Mouse (Mus musculus) retina, postnatal 1 day (tissue): ENCODE results near the gene Tmem222.

ENCODE experiments used
- DNase-seq: peaks from one replicate; pipeline ENCODE4 v3.0.0-alpha.2; 2012

Tmem222 gene

DNA sequence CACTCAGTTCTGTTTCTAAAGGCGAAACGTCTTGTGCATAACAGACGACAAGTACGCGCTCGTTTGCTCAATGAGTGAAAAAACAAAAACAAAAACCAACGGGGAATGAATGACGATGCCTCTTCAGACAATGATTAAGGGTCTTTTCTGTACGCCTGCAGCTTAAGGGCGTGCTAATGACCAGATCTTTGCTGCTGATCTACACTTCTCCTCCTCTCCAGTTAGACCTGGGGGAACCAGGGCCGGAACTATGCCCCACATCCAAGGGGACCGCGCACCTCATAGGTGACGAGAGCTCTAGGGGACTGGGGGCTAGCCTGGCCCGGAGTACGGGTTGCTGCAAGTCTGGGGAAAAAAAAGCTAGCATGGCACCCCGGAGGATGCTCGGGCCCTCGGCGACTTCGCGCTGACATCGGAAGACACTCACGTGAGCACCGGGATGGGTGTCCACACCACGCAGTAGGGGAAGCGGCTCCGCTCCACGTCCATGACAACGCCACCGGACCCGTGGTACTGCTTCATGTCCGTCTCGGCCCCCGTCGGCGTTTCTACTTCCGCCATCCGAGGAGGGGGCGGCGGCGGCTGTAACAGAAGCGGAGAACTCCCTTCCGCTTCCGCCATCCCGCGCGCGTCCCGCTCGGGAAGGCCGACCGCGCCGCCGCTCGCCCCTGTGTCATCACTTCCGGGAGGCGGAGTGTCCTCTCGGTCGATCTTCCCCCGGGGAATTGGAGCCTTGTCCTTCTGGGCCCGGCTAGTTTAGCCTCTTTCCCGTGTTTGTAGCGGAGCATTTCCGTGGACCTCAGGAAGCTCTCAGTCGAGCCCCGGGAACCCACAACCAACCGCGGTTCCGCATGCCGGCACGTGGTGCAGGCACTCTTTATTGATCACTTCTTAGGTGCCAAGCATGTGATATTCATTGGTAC is at the start of gene Tmem222:
Gene Tmem222, minus strand, starts transcription at position 689 of the 923 bp plus-strand sequence.
- peak; percentile 97 for DNase-seq

DNA sequence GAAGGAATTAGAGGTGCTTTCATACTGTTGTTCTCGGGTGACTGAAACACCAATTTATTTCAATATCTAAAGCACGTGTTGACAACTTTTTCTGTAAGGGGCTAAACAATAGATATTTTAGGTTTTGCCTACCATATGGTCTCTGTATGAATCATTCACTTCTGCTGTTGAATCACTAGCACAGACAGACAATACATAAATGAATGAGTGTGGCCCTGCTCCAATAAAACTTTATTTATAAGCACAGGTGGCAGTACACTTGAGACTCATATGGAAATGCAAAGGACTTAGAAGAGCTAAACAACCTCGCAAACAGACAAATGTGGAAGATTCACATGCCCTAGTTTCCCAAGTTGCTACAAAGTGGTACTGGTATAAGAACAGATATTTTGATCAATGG is 42.1 kb upstream of the Tmem222 start:
- DNase-seq = no peak

DNA sequence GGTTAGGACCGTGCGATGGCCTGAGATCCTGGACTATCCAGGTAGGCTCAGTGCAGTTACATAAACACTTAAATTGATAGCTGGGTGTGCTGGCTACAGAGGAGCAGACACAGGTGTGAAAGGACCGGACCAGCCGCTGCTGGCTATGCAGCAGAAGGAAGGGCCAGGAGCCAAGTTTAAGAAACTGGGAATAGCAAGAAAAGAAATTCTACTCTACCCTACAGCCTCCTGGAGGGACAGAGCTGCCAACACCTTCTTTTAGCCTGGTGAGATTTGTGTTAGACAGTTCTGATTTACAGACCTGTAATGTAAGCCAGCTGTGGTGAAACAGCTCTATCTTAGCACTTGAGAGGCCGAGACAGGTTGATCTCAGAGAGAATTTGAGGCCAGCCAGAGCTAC is 38.4 kb upstream of the Tmem222 start:
- no peak for DNase-seq

DNA sequence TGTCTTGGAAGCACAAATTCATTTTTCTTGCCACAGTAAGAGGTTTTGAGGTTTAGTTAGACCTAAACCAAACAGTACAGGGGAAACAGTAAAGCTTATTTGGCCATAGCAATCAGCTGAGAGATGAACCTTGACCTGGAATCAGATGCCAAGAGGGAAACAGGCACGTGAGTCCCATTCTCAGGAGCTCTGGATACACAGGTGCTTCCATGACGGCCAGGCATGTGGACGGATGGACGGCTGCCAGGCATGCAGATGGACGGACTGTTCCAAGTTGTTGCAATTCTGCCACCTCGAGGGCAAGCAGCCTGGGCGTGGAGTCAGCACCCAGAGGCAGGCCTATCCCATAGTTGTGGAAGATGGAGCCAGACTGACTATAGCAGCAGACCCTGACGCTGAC is 37.3 kb upstream of the Tmem222 start:
- no peak for DNase-seq

DNA sequence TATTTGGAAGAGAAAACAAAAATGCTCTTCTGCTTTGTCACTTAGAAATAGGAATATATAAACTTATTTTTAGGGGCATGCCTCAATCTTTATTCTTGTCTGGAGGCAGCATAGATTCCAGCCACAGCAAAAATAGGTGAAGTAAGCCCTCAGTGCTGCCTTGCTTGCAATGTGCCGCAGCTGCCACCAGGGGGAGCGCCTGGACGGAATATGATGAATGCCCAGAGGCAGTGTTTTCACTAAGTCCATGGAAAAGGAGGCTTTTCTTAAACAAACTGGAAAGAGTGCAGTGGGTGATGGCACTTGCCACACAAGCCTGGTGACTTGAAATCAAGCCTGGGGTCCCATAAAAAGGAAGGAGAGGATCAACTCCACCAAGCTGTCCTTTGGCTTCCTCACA is 32.4 kb upstream of the Tmem222 start:
- DNase-seq = peak; percentile 80

DNA sequence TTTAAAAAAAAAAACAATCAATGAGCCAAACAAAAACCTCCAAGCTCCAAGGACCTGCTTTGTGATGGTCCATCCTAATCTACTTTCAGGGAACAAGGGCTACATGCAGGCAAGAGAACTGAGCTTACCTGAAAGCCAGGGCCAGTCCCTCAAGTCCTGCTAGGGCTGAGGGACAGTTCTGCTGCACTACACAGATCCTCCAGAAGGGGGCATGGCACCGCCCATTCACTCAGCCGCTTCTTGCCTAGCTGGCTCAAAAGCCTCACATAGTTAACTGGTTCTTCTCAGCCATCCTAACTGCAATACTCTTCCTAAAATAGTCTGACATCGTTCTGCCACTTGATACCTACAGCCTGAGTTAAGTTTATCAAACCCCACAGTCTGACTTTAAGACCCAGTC is 29.7 kb upstream of the Tmem222 start:
- DNase-seq = peak; percentile 57

DNA sequence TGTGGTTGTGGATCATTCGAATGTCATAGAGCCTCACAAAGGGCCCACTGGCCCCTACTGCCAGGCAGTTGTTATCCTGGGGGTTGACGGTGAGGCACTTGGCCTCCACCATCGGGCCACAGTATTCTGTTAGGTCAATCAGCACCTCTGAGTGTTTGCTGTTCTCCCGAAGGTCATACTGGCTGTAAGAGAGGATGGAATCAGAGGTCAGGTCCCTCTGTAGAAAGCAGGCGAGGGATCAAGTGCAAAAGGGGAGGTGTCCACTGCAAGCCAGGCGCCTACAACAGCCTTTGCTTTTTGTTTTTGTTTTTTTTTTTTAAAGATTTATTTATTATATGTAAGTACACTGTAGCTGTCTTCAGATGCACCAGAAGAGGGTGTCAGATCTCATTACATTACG is 28.2 kb upstream of the Tmem222 start:
- DNase-seq = no peak

DNA sequence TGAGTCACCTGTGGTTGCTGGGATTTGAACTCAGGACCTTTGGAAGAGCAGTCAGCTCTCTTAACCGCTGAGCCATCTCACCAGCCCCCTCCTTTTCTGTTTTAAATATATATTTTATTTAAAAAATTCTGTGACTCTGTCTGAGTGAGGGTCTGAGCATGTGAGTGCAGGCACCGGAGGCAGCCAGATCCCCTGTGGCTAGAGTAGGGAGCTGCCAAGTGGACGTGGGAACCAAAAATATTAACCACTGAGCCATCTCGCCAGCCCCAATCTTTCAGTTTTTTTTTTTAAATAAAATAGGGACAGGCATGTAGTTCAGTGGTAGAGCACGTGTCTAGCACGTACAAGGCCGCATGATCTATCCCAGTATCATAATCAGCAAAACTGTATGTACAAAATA is 27.2 kb upstream of the Tmem222 start:
- no peak for DNase-seq

DNA sequence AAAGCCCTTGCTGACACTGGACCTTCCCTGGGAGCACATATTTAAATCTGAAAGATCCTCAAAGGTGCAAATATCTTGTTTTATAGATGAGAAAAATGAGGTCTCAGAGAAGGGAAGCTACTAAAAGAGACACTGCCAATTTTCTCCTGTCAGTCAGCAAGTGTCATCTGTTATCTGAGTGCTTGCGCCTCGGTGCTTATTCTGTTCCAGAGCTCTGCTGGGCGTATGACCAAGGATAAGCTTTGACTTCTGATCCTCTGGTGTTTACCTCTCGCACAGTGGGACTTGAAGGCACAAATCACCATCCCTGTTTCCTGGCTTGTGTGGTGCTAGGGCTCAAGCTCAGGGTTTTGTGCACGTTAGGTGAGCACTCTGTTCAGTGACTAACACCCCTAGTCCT is 25.1 kb upstream of the Tmem222 start:
- no peak for DNase-seq

DNA sequence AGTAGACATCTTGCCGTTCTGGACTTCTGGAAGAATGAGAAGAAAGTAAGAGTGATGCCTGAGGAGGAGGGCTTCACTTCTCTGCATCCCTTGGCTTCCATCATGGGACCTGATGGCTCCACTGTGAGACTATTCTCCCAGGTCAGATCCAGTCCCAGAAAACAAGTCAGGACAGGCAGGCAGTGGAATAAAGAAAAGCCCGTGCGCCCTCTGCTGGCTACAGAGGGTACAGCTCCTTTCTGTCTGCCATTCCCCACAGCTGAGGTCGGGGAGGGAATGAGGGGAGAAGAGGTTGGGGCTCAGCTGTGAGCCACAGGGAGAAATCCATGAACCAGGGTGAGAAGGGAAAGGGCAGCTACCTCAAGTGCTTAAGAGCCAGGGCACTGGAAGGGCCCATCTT is 24.2 kb upstream of the Tmem222 start:
- peak; percentile 79 for DNase-seq

DNA sequence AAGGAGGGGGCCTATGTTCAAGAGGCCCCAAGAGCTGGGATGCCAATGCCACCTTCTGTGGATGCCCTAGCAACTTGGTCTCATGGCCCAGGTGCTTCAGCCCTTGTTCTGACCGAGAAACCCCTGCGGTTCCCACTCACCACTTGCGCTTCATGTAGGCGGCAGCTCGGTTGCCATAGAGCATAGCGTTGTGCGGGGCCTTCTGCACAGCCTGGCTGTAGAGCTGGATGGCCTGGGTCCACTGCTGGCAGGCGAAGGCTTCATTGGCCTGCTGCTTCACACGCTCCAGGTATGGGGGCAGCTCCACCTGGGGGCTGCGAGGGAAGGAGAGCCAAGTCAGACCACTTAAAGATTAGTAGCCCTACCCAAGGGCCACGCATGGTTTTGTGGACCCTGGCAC is 22.8 kb upstream of the Tmem222 start:
- DNase-seq = no peak

DNA sequence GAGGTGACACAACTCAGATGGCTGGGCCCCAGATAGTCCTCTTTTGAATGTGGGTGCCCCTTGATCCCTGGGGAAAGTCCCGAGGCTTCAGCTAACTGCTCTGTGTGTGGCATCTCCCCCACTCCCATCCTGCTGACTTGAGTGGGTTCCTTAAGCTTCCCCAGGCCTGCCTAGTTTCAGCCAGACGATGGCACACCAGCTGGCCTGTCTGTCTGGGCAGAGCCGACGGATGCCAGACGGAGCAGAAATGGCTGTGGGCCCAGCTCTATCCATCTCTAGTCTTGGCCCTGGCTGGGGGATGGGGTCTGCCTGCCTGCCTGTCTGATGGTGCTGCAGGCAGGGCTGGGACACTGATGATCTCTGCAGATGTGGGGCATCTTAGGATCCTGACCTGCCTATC is 22.1 kb upstream of the Tmem222 start:
- no peak for DNase-seq

DNA sequence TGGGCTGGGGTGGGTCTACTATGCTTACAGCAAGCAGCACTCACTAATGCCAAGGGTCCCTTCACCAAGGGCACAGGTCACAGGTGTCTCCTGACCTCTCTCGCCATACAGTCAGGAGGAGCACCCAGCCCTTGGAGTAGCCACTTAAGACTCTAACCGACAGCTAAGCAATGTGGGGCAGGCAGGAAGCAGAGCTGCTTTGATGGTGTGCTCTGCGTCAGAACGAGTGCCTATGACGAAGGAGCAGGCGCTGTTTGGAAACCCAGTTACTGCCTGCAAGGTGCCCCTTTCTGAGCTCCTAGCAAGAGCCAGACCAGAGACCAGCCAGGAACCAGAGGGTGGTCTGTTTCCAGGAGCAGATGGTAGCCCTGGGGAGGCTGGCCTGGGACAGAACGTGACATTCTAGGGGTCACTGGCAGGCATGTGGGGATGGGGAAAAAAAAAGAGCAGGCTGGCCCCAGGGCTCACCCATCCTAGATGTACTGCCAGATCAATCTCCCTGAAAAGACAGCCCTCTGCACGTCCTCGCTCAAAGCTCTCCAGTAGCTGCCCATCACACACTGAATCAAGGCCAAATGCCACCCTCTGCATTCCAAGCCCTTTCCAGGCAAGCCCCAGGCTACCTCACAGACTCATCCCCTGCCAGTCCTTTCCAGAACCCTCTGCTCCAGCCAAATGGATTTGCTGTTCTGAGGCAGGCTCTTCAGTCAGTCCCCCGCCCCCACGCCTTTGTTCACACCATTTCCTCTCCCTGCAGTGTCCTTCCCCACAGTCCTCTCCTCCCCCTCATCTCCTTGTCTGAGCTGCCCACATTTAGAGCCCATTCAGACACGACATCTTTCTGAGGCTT is 21.1 kb upstream of the Tmem222 start:
- peak; percentile 50 for DNase-seq

DNA sequence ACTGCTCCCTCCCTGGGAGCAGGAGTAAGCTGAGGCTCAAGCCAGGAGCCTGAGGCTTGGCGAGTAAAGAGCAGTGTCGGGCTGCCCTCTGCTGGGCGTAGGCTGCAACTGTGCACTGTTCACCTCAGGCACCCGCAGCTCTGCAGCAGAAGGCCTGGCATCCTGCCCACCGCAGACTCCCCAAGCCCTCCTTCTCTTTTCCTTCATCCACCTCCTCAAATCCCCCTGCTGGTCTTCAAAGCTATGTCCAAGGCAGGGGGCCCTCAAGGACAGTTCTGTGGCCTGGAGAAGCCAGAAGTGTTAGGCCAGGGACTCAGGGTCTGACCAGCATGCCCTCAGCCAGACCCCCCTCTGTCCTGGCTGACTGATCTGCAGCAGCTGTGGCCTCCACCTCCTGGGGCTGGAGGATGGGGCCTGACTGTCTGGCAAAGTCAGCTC is 20.2 kb upstream of the Tmem222 start:
- DNase-seq = peak; percentile 89

DNA sequence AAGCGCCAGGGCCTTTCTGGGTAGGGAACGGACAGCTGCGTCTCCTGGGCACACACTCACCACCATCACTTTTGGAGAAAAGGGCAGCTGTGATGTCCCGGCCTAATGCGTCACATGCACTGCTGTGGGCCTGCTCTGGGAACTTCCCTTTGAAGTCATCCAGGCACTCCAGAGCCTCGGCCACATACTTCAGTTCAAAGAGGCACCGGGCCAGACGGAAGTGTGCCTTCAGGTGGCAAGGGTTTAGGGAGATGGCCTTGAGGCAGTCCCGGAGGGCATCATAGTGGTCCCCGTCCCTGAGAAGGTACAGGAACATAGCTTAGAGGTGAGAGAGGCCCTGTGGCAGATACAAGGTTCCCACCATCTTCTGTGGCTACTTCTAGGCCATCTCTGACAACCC is 19.8 kb upstream of the Tmem222 start:
- no peak for DNase-seq

DNA sequence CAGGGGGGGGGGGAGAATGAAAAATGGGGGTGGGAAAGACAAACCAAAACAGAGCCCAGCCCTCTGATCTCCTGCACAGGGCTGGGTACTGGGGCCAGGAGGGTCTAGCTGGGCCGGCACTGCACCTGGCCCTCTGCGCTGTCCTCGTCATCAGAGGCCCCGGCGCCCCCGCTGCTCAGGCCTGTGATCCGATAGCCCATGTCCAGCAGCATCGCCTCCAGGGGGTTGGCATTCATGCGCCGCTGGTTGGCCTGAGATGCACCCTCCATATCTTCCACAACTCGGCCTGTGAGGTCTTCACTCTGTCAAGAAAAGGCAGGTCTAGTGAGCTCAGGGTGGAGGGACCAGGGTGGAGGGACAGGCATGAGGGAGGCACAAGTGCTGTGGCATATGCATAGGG is 16.5 kb upstream of the Tmem222 start:
- DNase-seq = no peak

DNA sequence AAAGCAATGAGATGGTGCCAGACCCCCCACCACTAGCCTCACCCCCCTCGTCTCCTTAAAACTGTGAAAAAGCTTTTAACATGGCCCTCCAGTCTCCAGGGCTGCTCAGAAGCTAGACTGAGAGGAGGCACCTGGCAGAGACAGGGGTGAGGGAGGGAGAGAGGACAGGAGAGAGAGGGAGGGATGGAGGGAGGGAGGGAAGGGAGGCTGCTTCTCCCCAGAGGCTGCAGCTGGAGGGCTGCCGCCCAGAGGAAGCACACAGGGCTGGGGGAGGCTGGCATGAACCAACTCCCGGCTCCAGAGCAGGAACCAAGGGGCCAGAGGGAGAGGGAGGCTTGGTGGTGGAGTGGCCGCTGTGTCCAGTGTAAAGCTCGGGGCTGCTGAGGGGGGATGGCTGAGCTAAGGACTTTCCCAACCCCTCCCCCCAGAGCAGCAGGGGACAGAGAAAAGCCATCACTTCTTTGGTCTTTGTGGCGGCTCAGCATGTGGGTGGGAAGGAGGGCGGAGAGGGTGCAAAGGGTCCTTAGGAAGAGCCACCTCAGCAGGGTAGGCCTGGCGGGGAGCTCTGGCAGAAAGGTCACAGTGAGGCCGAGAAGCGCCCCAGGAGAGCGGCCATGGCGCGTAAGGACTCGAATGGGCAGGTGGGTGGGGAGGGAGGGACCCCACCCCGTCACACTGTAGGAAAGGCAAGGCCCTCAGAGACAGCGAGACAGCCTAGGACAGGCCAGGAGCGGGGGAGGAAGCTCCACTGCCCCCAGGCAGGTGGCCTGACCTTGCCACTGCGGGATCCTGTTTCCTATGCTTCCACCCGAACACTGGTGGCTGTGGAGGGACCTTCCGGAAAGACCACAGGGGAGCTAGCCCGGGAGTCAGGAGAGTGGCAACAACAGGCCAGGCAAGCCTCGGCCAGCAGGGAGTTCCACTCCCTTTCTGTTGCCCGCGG is 15.6 kb upstream of the Tmem222 start:
- DNase-seq = peak; percentile 55

DNA sequence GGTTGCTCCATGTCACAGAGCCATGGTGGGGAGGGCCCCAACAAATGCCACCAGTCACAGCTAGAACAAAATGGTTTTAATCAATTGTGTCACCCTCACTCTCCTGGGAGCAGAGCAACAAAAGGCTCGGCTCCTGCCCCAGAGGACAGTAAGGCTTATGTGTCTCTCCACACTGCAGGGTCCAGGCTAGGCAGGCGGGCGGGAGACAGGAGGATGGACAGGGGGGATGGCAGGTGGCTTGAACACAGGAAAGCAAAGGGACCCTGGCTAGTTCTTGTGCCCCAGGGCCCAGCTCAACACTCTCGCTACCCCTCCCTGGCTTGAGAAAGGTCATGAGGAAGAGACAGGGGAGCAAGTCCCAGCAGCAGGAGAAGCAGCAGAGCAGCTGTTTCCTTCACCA is 14.8 kb upstream of the Tmem222 start:
- no peak for DNase-seq

DNA sequence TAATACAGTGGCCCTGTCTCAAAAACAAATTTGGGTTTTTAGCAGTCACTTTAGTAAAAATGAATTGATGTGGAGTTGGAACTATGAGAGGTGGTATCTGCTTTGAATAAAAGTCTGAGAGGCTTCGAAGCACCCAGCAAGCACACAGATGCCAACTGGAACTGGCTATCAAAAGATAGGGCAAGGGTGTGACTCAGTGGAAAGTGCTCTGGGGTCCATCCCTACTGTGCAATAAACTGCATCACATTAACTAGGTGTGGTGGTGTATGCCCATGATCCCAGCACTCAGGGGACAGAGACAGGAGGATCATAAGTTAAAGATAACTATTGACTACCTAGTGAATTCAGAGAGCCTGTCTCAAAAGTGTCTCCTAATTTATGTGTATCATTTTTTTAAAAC is 13.7 kb upstream of the Tmem222 start:
- DNase-seq = no peak

DNA sequence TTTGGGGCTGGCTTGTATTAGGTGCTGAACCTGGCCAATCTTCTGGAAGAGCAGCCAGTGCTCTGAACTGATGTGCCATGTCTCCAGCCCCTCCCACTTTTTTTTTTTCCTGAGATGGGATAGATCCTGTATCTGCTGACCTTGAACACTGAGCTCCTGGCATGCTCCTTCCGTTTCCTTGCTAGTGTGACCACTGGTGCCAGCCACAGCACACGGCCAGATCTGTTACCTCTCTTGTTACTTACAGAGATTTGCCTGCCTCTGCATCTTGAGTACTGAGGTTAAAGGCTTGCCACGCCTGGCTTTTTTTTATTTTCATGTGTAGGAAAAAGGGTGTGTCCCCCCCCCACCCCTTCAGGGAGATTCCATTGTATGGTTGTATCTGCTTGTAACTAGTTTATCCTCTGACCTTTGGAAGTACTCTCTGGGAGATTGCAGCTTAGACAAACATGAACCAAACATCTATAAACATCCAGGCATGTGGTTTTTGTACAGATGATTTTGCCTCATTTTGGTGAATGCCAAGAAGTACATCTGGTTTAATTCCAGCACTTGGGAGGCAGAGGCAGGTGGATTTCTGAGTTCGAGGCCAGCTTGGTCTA is 9.0 kb upstream of the Tmem222 start:
- no peak for DNase-seq

DNA sequence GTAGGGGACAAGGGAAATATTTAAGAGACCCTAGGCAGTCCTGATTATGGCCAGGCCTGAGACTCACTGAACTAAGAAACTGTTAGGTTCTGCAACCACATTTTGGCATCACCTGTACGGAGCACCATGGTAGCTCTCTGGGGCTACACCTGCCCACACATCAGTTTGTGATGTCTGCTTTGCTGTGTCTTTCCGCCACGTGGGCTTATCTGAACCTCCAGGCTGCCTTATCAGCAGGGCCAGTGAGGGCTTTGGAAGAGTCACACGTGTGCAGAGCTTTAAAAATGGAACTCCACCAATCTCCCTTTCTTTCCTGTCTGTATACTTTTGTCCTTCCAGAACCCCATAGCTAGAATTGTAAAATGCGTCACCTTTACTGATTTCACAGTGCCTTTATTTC is 8.4 kb upstream of the Tmem222 start:
- no peak for DNase-seq

DNA sequence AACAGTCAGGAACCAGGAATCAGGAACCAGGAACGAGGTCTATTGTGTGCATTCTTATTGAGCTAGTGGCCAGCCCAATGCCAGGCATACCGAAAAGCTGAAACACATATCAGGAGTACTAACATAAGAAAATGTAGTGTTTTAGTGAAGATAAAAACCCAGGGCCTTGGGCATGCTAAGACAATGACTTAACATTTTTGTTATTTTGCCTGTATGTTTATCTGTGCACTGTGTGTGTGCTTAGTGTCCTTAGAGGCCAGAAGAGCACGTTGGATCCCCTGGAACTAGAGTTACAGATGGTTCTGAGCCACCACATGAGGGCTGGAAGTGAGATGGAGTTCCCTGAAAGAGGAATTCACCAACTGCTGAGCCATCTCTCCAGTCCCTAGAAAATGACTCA is 7.7 kb upstream of the Tmem222 start:
- no peak for DNase-seq
